Mouse (Mus musculus) MEL (cell line): ENCODE measurements around the gene Ncoa3. TPM values are rescaled to one million over a fixed set of nuclear protein-coding genes. Genes with fewer than 3 reads are reported as not detected.

Experiments
- DNase-seq: peaks from one replicate; pipeline ENCODE4 v3.0.0; 2011; ENCODE audit warnings: low read depth, low spot score
- H3K27ac ChIP-seq: 2 replicates; pipeline ENCODE4 v1.5.1; 2012; ENCODE audit warnings: low read depth, mild to moderate bottlenecking, control low read depth, low read length, moderate library complexity; ENCODE audit not compliant: control insufficient read depth
- H3K27me3 ChIP-seq, 2 experiments: fragments of 150-350 bp in 1 of 2; sonication (generic) in 1 of 2; 2 replicates each; pipeline ENCODE4 v1.6.1; 2012; ENCODE audit warnings: low read length in 2 of 2, mild to moderate bottlenecking in 2 of 2, improper control_type of control experiment in 1 of 2, moderate library complexity in 1 of 2; ENCODE audit not compliant: insufficient read depth in 2 of 2, control insufficient read depth in 1 of 2
- H3K36me3 ChIP-seq, 2 experiments: 2 replicates each; pipeline ENCODE4 v1.6.1; 2012 to 2014; ENCODE audit warnings: low read length in 2 of 2, improper control_type of control experiment in 1 of 2, inconsistent platforms in 1 of 2, mild to moderate bottlenecking in 1 of 2; ENCODE audit not compliant: insufficient read depth in 2 of 2, control insufficient read depth in 1 of 2
- H3K4me1 ChIP-seq, 2 experiments: fragments of 150-350 bp in 1 of 2; sonication (generic) in 1 of 2; 2 replicates each; pipeline ENCODE4 v1.6.1; 2012; ENCODE audit warnings: low read length in 2 of 2, improper control_type of control experiment in 1 of 2, mild to moderate bottlenecking in 1 of 2; ENCODE audit not compliant: insufficient read depth in 2 of 2, control insufficient read depth in 1 of 2
- H3K4me3 ChIP-seq, 2 experiments: fragments of 150-350 bp in 1 of 2; sonication (generic) in 1 of 2; 2 replicates each; pipeline ENCODE4 v1.5.1; 2012; ENCODE audit warnings: low read depth in 2 of 2, low read length in 2 of 2, mild to moderate bottlenecking in 2 of 2, moderate library complexity in 2 of 2, control low read depth in 1 of 2, improper control_type of control experiment in 1 of 2; ENCODE audit not compliant: control insufficient read depth in 1 of 2, insufficient read depth in 1 of 2
- H3K79me2 ChIP-seq: 2 replicates; pipeline ENCODE4 v1.6.1; 2012; ENCODE audit warnings: mild to moderate bottlenecking, low read length, moderate library complexity; ENCODE audit not compliant: control insufficient read depth, poor library complexity, insufficient read depth
- H3K9ac ChIP-seq: 2 replicates; pipeline ENCODE4 v1.6.1; 2012; ENCODE audit warnings: low read depth, mild to moderate bottlenecking, control low read depth, low read length, moderate library complexity; ENCODE audit not compliant: control insufficient read depth, poor library complexity, severe bottlenecking
- H3K9me3 ChIP-seq: fragments of 150-350 bp; sonication (generic); replicated peaks from 2 replicates; pipeline ENCODE4 v1.6.1; 2012; ENCODE audit warnings: mild to moderate bottlenecking, low read length, improper control_type of control experiment, moderate library complexity; ENCODE audit not compliant: insufficient read depth
- BHLHE40 ChIP-seq: IDR thresholded peaks from 2 replicates; pipeline ENCODE4 v1.6.1; 2012; ENCODE audit warnings: low read depth, mild to moderate bottlenecking, inconsistent platforms, low read length, improper control_type of control experiment, borderline replicate concordance
- CHD1 ChIP-seq: IDR thresholded peaks from 2 replicates; pipeline ENCODE4 v1.6.1; 2012; ENCODE audit warnings: low read depth, mild to moderate bottlenecking, inconsistent platforms, low read length, improper control_type of control experiment
- ELF1 ChIP-seq: IDR thresholded peaks from 2 replicates; pipeline ENCODE4 v1.6.1; 2014; ENCODE audit warnings: low read depth, mild to moderate bottlenecking, inconsistent platforms, low read length, improper control_type of control experiment, moderate library complexity
- EP300 ChIP-seq, 2 experiments: IDR thresholded peaks; 2 replicates each; pipeline ENCODE4 v1.6.1; 2011; ENCODE audit warnings: improper control_type of control experiment in 2 of 2, low read length in 2 of 2, low read depth in 1 of 2, mild to moderate bottlenecking in 1 of 2
- ETS1 ChIP-seq: IDR thresholded peaks from 2 replicates; pipeline ENCODE4 v1.6.1; 2012; ENCODE audit warnings: low read depth, mild to moderate bottlenecking, inconsistent platforms, low read length, improper control_type of control experiment, moderate library complexity
- GABPA ChIP-seq: IDR thresholded peaks from 2 replicates; pipeline ENCODE4 v1.6.1; 2012; ENCODE audit warnings: low read depth, mild to moderate bottlenecking, inconsistent platforms, low read length, improper control_type of control experiment, moderate library complexity
- KAT2A ChIP-seq: conservative IDR thresholded peaks from 2 replicates; pipeline ENCODE4 v1.6.1; 2012; ENCODE audit warnings: low read depth, low read length, improper control_type of control experiment, inconsistent platforms
- MAFK ChIP-seq: IDR thresholded peaks from 2 replicates; pipeline ENCODE4 v1.6.1; 2011; ENCODE audit warnings: low read depth, mild to moderate bottlenecking, low read length, improper control_type of control experiment, borderline replicate concordance
- MAX ChIP-seq: IDR thresholded peaks from 2 replicates; pipeline ENCODE4 v1.6.1; 2011; ENCODE audit warnings: low read length, improper control_type of control experiment
- MAZ ChIP-seq: IDR thresholded peaks from 2 replicates; pipeline ENCODE4 v1.6.1; 2012; ENCODE audit warnings: low read depth, mild to moderate bottlenecking, inconsistent platforms, low read length, improper control_type of control experiment
- MEF2A ChIP-seq: IDR thresholded peaks from 2 replicates; pipeline ENCODE4 v1.6.1; 2014; ENCODE audit warnings: low read depth, mild to moderate bottlenecking, inconsistent platforms, low read length, improper control_type of control experiment; ENCODE audit not compliant: poor library complexity, insufficient replicate concordance, severe bottlenecking; ENCODE audit errors: extremely low read depth
- MYB ChIP-seq: IDR thresholded peaks from 2 replicates; pipeline ENCODE4 v1.6.1; 2011; ENCODE audit warnings: mild to moderate bottlenecking, low read depth, low read length, improper control_type of control experiment
- MYC ChIP-seq: IDR thresholded peaks from 2 replicates; pipeline ENCODE4 v1.6.1; 2011; ENCODE audit warnings: low read depth, mild to moderate bottlenecking, low read length, improper control_type of control experiment, moderate library complexity
- POLR2A ChIP-seq, 2 experiments: IDR thresholded peaks; 2 replicates each; pipeline ENCODE4 v1.6.1; 2011 to 2012; ENCODE audit warnings: low read length in 2 of 2, mild to moderate bottlenecking in 2 of 2, control low read depth in 1 of 2, improper control_type of control experiment in 1 of 2, low read depth in 1 of 2, moderate library complexity in 1 of 2; ENCODE audit not compliant: control insufficient read depth in 1 of 2, insufficient read depth in 1 of 2, poor library complexity in 1 of 2
- RAD21 ChIP-seq: IDR thresholded peaks from 2 replicates; pipeline ENCODE4 v1.6.1; 2011; ENCODE audit warnings: mild to moderate bottlenecking, low read depth, low read length, improper control_type of control experiment
- RCOR1 ChIP-seq: IDR thresholded peaks from 2 replicates; pipeline ENCODE4 v1.6.1; 2012; ENCODE audit warnings: low read depth, mild to moderate bottlenecking, inconsistent platforms, low read length, improper control_type of control experiment
- SMC3 ChIP-seq: IDR thresholded peaks from 2 replicates; pipeline ENCODE4 v1.6.1; 2011; ENCODE audit warnings: low read depth, low read length, improper control_type of control experiment
- TBP ChIP-seq: IDR thresholded peaks from 2 replicates; pipeline ENCODE4 v1.8.0; 2011; ENCODE audit warnings: low read depth, low read length, improper control_type of control experiment
- USF1 ChIP-seq: IDR thresholded peaks from 2 replicates; pipeline ENCODE4 v1.6.1; 2014; ENCODE audit warnings: low read depth, mild to moderate bottlenecking, inconsistent platforms, low read length, improper control_type of control experiment, moderate library complexity
- ZKSCAN1 ChIP-seq: IDR thresholded peaks from 2 replicates; pipeline ENCODE4 v1.6.1; 2012; ENCODE audit warnings: low read depth, mild to moderate bottlenecking, inconsistent platforms, low read length, improper control_type of control experiment, moderate library complexity
- ZMIZ1 ChIP-seq: IDR thresholded peaks from 2 replicates; pipeline ENCODE4 v1.6.1; 2012; ENCODE audit warnings: low read depth, mild to moderate bottlenecking, inconsistent platforms, low read length, improper control_type of control experiment, moderate library complexity
- polyA plus RNA-seq, 2 experiments: library from polyadenylated mRNA; stranded (reverse) in 1 of 2; unstranded in 1 of 2; fragments of >175 nt in 1 of 2; fragments of >200 nt in 1 of 2; gene quantifications; 2 replicates each; pipeline versions ENCODE4 v1.2.1 to v1.2.4; 2012; ENCODE audit warnings: low replicate concordance in 2 of 2, low read depth in 1 of 2; ENCODE audit not compliant: insufficient read length in 2 of 2, insufficient read depth in 1 of 2, missing spikeins in 1 of 2
- total RNA-seq: library from RNA; depleted of rRNA; stranded (reverse); fragments of 300-350 nt; gene quantifications from 2 replicates; pipeline ENCODE4 v1.2.3, GENCODE M21; 2012

The Ncoa3 gene
- total and polyA plus RNA-seq, 3 experiments, result 5.7 to 19.8 (median 10.3) TPM

DNA sequence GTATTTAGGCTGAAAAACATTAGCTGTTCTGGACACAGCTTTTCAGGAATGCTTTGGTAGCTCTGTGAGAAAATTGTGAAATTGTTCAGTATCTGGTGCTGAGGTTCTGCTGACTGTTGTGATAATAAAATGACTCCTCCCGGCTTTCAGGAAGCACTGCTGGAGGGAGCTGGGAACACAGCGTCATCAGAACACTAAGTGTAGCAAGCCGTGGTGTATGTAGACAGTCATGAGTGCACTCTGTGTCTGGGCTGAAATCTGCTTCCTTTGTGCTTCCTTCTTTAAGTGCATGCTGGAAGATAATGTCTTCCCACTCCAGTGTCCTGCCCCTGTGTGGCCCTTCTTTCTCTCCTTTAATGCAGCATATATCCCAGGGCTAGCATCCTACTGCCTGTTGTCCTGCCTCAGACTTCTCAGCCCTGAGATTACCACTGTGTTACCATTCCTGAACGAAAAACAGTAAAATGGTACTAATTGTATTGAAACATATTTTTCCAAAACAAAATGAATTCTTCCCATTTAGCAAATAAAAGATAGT, 28.7 kb downstream of the Ncoa3 start:
- no peak for DNase-seq
- Histone ChIP-seq H3K27ac (no peak overlapping the region), H3K9me3 (no peaks in the 10 kb centered on the region), H3K4me1 (peaks cover 3 to 9% of the 10 kb centered on the region in 2 experiments; a peak in 2 of 4 replicates), H3K79me2 (peaks cover 7% of the 10 kb centered on the region; the same call in 1 of the 2 replicates), H3K4me3 (no peak overlapping the region), H3K9ac (no peak overlapping the region), H3K36me3 (peaks cover 0 to 5% of the 10 kb centered on the region in 2 experiments; a peak in 1 of 4 replicates), H3K27me3 (no peaks in the 10 kb centered on the region)
- no peak for TF ChIP-seq ELF1
- no peak for TF ChIP-seq SMC3
- no peak for TF ChIP-seq RAD21
- TF ChIP-seq ZMIZ1, result no peak
- TF ChIP-seq GABPA, result no peak
- no peak for TF ChIP-seq EP300 (IDR thresholded peaks at IDR 0.05; ENCODE audit: low read depth in 1 of 2, low read length in 2 of 2)
- TF ChIP-seq BHLHE40, result no peak
- no peak for TF ChIP-seq MAFK
- no peak for TF ChIP-seq CHD1
- no peak for TF ChIP-seq MAX
- no peak for TF ChIP-seq MYC
- TF ChIP-seq MEF2A, result no peak

DNA sequence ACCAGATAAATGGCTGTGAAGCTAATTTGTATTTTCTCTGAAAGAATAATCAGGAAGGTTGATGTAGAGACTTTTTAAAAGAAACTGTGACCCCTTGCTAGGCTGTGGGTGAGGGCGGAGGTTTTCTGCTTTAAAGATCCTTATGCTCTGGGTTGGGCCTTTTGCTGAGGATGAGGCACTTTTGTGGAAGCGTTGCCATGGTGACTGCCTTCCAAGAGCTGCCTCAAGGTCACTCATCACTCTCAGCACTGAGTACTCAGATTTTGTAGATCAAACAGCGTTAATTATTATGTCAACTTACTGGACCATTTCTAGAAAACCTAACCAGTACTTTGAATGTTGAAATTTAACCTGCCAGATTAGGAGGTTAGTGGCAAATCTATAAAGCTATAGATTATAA, 29.2 kb downstream of the Ncoa3 start:
- Histone ChIP-seq H3K79me2 (peaks cover 7% of the 10 kb centered on the region; the same call in 1 of the 2 replicates), H3K4me1 (peaks cover 3 to 9% of the 10 kb centered on the region in 2 experiments; a peak in 2 of 4 replicates), H3K9ac (no peak overlapping the region), H3K27ac (no peak overlapping the region), H3K27me3 (no peaks in the 10 kb centered on the region), H3K9me3 (no peaks in the 10 kb centered on the region), H3K4me3 (no peak overlapping the region), H3K36me3 (peaks cover 0 to 5% of the 10 kb centered on the region in 2 experiments; a peak in 1 of 4 replicates)
- no peak for DNase-seq
- TF ChIP-seq MAX, result no peak

- TF ChIP-seq BHLHE40 (no peak), RAD21 (no peak), MAZ (no peak), ETS1 (no peak), MAFK (no peak), USF1 (no peak), MYB (no peak), EP300 (IDR thresholded peaks at IDR 0.05; ENCODE audit: low read depth in 1 of 2, low read length in 2 of 2) (no peak), KAT2A (no peak), ZKSCAN1 (no peak), RCOR1 (no peak), TBP (no peak), ZMIZ1 (no peak), MYC (no peak), POLR2A (IDR thresholded peaks at IDR 0.05; ENCODE audit: control insufficient read depth in 1 of 2, insufficient read depth in 1 of 2, low read depth in 1 of 2, low read length in 2 of 2, poor library complexity in 1 of 2) (no peak)
- DNase-seq, result no peak
- H3K4me1 ChIP-seq, result peaks cover 0 to 8% of the 10 kb centered on the region in 2 experiments; a peak in 1 of 4 replicates
These were observed 29.9 kb downstream of the Ncoa3 start for GRCm38 (mm10) chr2:166022327-166022726.

More at GRCm38 (mm10) chr2:166022327-166022726, 29.9 kb downstream of the Ncoa3 start:
- Histone ChIP-seq H3K27me3 (no peaks in the 10 kb centered on the region), H3K79me2 (peaks cover 7% of the 10 kb centered on the region; the same call in 1 of the 2 replicates), H3K27ac (no peak overlapping the region), H3K9me3 (no peaks in the 10 kb centered on the region), H3K9ac (no peak overlapping the region), H3K36me3 (peaks cover 0 to 4% of the 10 kb centered on the region in 2 experiments; a peak in 1 of 4 replicates), H3K4me3 (no peak overlapping the region)
